Mouse (Mus musculus): ENCODE data around the gene Sco1. TPM values are rescaled to one million over a fixed set of nuclear protein-coding genes. Genes with fewer than 3 reads are reported as not detected.

The Sco1 gene
- total RNA-seq, 2 experiments from 2014 or later = 9.4 to 10.6 TPM

- TF ChIP-seq CTCF (conservative IDR thresholded peaks at IDR 0.05) = no peak
- DNase-seq (ENCODE audit: low spot score in 2 of 2) = no peak
Measured at GRCm38 (mm10) chr11:67114901-67115300, 62.4 kb downstream of the Sco1 start.

More at GRCm38 (mm10) chr11:67114901-67115300, 62.4 kb downstream of the Sco1 start:
- H3K4me3 ChIP-seq = no peak overlapping the region
- H3K27ac ChIP-seq = no peak overlapping the region

Small RNA genes lying within 50 kb of the gene (microRNA-seq; reads per million reads assigned to microRNA genes)
- gene Mir6923 = 0 reads per million in 2 experiments

Other genes starting within 250 kb of the Sco1 start
- 1 to 10 TPM; 1.4 to 1.9 TPM for gene Pirt, start 140.7 kb upstream of the Sco1 start, total RNA-seq (2021)
- not detected for gene Tmem238l, start 96.0 kb upstream of the Sco1 start, total RNA-seq (2021)
- under 1 TPM; 0.44 to 0.95 TPM for gene Tmem220, start 27.5 kb upstream of the Sco1 start, total RNA-seq (2021)
- gene Adprm, start 76 bp upstream of the Sco1 start, total RNA-seq (2021) = 10 to 100 TPM; 27.7 to 29.3 TPM
- under 1 TPM; 0.67 to 0.91 TPM for gene Myh3, start 25.6 kb downstream of the Sco1 start, total RNA-seq (2021)
- under 1 TPM; 0.10 to 0.18 TPM for gene Myh2, start 118.4 kb downstream of the Sco1 start, total RNA-seq (2021)
- under 1 TPM; 0.17 to 0.20 TPM for gene Myh1, start 147.4 kb downstream of the Sco1 start, total RNA-seq (2021)
- gene Myh4, start 185.4 kb downstream of the Sco1 start, total RNA-seq (2021) = under 1 TPM; 0.07 to 0.15 TPM
- gene Myh8, start 224.5 kb downstream of the Sco1 start, total RNA-seq (2021) = 1 to 10 TPM; 1.3 to 1.4 TPM